Mouse (Mus musculus) E14TG2a.4 (cell line): ENCODE results near the gene Bptf.

Experiments
- CTCF ChIP-seq: conservative IDR thresholded peaks from 2 replicates; pipeline ENCODE4 v1.5.1; 2014; ENCODE audit warnings: low read length
- POU5F1 ChIP-seq: IDR thresholded peaks from 2 replicates; pipeline ENCODE4 v1.6.1; 2014; ENCODE audit warnings: low read length, borderline replicate concordance

- no peak for TF ChIP-seq POU5F1
- TF ChIP-seq CTCF = no peak
Measured at GRCm38 (mm10) chr11:107117789-107118188, 14.1 kb downstream of the Bptf start.
